Mouse (Mus musculus) mouse trophoblast stem cell (cell line): Measurements from ENCODE around the gene Gm32802.
"Not testable (repeated sequence)": the region's sequence is repeated elsewhere in the genome, so short reads cannot be mapped to it uniquely, and the experiment has no call there.

Source experiments
- in situ Hi-C, 2 experiments: fragments of 300-500 bp; cut with MseI, MboI; formaldehyde crosslinking; loops; 2 replicates in 1 of 2; 3 replicates in 1 of 2; pipeline ENCODE4 v1.15.1; 2025

Gene Gm32802

GRCm38 (mm10) chr10:118258388-118258787 lies at the start of gene Gm32802:
TSS of gene Gm32802 (plus strand) at chr10:118258688.
- in situ Hi-C loops, result not testable (repeated sequence)

DNA sequence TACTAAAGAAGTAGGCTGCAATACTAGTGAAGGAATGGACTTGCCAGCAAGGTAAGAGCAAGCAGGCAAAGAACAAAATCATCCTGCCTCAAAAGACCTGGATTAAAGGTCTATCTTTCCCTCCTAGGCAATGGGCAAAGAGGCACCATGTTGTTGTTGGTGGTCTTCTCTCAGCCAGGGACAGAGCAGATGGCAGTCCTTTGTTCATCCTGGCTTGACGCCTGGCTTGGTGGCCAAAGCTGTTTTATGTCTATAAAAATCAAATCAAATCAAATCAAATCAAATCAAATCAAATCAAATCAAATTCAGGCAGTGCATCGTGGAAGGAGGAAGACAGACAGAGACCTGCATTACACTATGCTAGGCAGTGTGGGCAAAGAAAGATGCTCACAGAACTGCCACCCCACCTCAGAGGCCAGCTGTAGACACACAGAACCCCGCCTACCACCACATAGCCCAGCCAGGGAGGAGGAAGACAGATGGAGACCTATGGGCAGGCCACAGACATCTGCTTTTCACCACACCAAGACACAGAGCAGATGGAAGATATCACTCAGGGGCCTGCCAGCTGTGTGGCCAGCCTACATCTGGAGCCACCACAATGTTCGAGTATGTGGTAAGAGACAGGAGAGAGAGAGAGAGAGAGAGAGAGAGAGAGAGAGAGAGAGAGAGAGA lies 42.6 kb upstream of the Gm32802 start:
- in situ Hi-C loops, result not testable (repeated sequence)

DNA sequence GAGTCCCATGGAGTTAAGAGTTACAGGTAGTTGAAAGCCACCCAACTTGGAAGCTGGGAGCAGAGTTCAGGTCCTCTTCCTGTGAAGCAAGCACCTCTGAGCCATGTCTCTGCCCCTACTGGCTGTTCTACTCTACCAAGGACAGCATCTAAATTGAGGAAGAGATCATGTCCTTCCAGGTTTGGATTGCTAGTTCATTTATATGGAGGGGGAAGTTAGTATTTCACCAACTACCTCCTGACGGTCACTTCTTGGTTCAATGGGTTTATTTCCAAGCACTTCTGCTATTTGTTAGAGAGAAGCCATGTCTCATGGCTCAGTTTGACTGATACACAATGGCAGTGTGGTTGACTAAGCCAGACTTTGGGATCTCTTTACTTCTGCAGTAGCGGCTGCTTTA lies 30.9 kb upstream of the Gm32802 start:
- in situ Hi-C loops, result not testable (repeated sequence)

GRCm38 (mm10) chr10:118232607-118233006 lies 25.9 kb upstream of the Gm32802 start:
- in situ Hi-C loops, result not testable (repeated sequence)

DNA sequence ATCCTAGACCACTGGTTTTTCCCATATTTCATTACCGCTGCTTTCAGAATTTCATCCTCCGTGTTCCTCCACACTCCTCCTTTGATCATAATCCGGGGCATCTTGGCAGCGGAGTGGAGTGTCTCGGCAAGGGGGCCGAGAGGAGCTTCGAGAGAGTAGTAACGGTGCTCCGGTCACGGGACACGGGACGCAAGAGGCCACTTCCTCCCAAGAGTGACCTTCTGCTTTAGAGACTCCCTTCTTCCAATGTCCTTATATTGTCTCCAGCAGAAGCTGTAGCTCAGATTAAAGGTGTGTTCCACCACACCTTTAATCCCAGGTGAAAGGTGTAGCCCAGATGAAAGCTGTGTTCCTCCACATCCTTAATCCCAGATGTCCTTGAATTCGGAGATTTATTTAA lies 17.8 kb upstream of the Gm32802 start, which contains the start of gene Gm32717:
Gene Gm32717, minus strand, starts transcription at position 101 of the 400 bp plus-strand sequence.
- in situ Hi-C loops, result not testable (repeated sequence)

GRCm38 (mm10) chr10:118249006-118249595 lies 9.4 kb upstream of the Gm32802 start:
- in situ Hi-C loops, result not testable (repeated sequence)

DNA sequence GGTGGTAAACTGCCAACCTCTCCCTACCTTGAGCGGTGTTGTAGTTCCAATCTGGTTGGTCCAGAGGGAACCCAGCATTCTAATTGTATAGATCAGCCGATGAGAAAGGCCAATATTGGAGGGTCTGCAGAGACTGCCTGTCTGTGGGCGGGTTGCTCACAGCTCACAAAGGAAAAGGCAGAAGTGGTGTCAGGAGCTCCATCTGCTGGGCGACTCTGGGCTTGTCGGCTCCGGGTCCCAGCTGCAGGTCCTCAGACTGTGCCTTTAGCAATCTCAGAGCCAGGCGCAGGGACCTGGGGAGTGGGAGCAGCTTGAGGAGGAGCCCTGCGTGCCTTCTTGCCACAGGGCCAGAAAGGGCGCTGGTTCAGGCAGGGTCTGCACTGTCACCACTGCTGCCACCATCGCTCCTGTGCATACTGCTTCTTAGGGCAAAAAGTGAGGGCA lies 7.6 kb upstream of the Gm32802 start:
- in situ Hi-C loops, result no loop called here

DNA sequence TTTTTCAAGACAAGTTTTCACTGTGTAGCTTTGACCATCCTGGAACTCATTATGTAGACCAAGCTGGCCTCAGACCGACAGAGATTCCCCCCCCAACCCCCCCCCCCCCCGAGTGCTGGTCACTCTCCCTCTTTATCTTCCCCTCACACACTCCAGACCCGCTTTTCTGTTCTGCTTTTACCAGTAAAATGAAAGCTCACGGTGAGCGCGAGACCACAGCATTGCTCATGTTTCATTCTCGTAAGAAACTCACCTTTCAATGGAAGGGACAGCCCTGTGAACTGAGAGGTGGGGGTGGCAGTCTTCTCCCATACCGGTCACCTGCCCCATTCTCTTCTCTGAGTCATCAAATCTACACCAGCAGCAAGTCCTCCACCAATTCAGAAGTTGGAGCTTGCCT lies 10.3 kb downstream of the Gm32802 start:
- in situ Hi-C loops, result not testable (repeated sequence)

GRCm38 (mm10) chr10:118271416-118271815 lies 12.9 kb downstream of the Gm32802 start:
- in situ Hi-C loops, result not testable (repeated sequence)

GRCm38 (mm10) chr10:118278069-118278468 lies 19.6 kb downstream of the Gm32802 start:
- in situ Hi-C loops, result not testable (repeated sequence)

GRCm38 (mm10) chr10:118282565-118282964 lies 24.1 kb downstream of the Gm32802 start:
- in situ Hi-C loops, result not testable (repeated sequence)

DNA sequence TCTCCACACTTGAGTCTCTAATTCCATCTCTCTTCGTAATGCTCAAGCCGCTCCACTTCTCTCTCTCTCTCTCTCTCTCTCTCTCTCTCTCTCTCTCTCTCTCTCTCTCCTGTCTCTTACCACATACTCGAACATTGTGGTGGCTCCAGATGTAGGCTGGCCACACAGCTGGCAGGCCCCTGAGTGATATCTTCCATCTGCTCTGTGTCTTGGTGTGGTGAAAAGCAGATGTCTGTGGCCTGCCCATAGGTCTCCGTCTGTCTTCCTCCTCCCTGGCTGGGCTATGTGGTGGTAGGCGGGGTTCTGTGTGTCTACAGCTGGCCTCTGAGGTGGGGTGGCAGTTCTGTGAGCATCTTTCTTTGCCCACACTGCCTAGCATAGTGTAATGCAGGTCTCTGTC lies 24.5 kb downstream of the Gm32802 start:
- in situ Hi-C loops, result not testable (repeated sequence)

- in situ Hi-C loops, result no loop called here
Observed at GRCm38 (mm10) chr10:118294938-118295337, 36.5 kb downstream of the Gm32802 start, which contains the start of gene Iltifb. TSS of gene Iltifb (minus strand) at chr10:118295038.

DNA sequence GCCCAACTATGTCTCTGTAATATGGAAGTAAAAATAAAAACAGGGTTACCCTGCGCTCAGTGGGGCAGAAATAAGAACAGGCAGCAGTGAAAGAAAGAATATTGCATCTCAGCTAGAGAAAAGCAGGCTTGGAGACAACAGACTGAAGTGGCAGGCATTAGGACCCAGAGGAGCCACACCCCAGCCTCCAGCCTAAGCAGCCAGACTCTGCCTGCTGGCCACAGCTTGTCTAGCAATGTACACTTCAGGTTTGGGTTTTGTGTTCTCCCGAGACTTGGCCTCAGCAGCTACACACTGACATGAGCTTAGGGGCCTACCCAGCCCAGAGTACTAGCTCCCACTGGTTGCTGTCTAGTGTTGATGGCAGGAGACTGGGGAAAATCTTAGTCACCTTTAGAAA lies 43.6 kb downstream of the Gm32802 start:
- in situ Hi-C loops, result not testable (repeated sequence)
